Mouse (Mus musculus): ENCODE data around the gene Gramd4. TPM values are rescaled to one million over a fixed set of nuclear protein-coding genes. Genes with fewer than 3 reads are reported as not detected.

Gene Gramd4
- total RNA-seq, 4 experiments from 2014 or later = 5.8 to 9.2 (median 8.1) TPM

- peak in 1 of 2 experiments; percentile 40 for DNase-seq (ENCODE audit: low spot score in 2 of 2)
Measured at GRCm38 (mm10) chr15:86110361-86111103, 53.0 kb downstream of the Gramd4 start.

GRCm38 (mm10) chr15:86112707-86113341 is 55.3 kb downstream of the Gramd4 start:
- DNase-seq (ENCODE audit: low spot score in 2 of 2) = no peak

- DNase-seq (ENCODE audit: low spot score in 2 of 2) = no peak
Measured at GRCm38 (mm10) chr15:86113342-86113710, 55.8 kb downstream of the Gramd4 start.

DNA sequence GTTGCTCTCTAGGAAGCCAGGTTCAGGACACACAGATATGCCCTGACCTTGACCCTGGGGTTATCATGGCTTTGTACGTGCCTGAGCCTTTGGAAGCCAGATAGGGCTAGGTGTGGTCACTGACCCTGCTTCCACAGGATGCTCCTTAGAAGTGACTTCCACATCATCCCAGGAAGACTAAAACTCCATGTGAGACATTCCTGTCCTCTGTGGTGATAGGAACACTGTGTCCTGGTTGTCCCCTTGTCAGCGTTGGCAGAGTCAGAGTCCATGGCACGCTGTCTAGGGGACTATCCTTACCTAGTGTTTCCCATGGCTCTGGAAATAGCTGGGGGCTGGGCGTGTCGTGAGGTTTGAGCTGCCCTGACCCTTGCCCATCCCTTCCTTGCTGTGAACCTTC is 58.9 kb downstream of the Gramd4 start:
- no peak for DNase-seq (ENCODE audit: low spot score in 2 of 2)

GRCm38 (mm10) chr15:86117115-86118100 is 59.9 kb downstream of the Gramd4 start:
- DNase-seq (ENCODE audit: low spot score in 2 of 2) = no peak

GRCm38 (mm10) chr15:86119186-86119585 is 61.7 kb downstream of the Gramd4 start:
- no peak for DNase-seq (ENCODE audit: low spot score in 2 of 2)

- peak; percentile 72 to 82 for DNase-seq (ENCODE audit: low spot score in 2 of 2)
Measured at GRCm38 (mm10) chr15:86122261-86122949, 64.9 kb downstream of the Gramd4 start.

GRCm38 (mm10) chr15:86123409-86123808 is 65.9 kb downstream of the Gramd4 start:
- DNase-seq (ENCODE audit: low spot score in 2 of 2) = no peak

GRCm38 (mm10) chr15:86124359-86124758 is 66.9 kb downstream of the Gramd4 start:
- DNase-seq (ENCODE audit: low spot score in 2 of 2) = peak; percentile 64 to 68

DNA sequence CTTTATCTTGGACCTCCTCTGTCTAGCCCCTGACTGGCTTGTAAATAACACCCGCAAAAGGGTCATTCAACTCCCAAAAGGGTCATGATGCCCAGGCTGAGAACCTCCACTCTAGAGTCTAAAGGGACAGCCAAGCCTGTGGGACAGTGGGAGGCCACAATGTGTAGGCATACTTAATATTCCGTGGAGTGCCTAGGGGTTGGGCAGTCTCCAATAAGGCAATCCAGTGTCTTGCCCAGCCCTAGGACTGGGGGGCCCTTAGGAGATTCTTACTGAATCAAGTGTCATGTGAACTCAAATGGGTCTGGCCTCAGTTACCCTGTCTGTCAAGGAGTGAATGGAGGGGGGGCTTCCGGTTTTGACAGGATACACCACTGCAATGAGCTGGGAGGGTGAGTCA is 71.5 kb downstream of the Gramd4 start:
- DNase-seq (ENCODE audit: low spot score in 2 of 2) = no peak

GRCm38 (mm10) chr15:86130657-86131056 is 73.2 kb downstream of the Gramd4 start:
- DNase-seq (ENCODE audit: low spot score in 2 of 2) = no peak

DNA sequence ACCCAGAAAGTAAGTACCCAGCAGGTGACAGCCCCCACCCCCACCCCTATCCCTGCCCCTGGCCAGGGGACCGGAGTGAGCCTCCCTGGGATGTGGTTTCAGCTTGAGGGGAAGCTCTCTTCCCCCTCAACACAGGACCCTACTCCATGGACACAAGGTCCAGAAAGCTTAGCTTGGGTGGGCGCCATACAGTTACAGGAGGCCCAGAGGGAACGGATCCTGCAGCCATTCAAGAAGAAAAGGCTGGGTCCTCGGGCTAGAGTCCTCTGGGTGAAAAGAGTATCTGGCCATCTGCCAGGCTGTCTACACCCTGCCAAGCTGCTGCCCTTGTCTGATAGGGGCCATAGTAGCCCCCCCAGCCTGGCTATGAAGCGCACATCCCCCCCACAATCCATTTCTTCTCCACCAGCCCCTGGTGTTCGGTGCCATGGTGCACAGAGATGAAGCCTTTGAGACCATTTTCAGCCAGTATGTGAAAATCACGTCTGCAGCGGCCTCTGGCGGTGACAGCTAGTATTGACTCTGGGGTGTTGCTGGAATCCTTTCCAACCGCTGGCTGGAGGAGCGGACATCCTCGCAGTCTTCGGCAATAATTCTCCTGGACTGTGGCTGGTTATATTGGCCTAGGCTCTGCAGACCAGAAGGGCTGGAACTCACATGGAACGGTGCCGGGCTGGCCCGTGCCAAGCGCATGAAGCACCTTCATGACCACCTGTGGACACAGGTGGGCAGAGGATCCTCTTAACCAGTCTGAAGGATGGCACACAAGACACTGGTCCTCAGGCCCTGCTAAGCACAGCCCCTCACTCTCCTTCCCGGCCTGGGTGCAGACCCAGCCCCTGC is 77.7 kb downstream of the Gramd4 start:
- DNase-seq (ENCODE audit: low spot score in 2 of 2) = peak; percentile 56 to 68

GRCm38 (mm10) chr15:86137638-86138037 is 80.1 kb downstream of the Gramd4 start:
- no peak for DNase-seq (ENCODE audit: low spot score in 2 of 2)

GRCm38 (mm10) chr15:86140323-86140722 is 82.8 kb downstream of the Gramd4 start:
- no peak for DNase-seq (ENCODE audit: low spot score in 2 of 2)

DNA sequence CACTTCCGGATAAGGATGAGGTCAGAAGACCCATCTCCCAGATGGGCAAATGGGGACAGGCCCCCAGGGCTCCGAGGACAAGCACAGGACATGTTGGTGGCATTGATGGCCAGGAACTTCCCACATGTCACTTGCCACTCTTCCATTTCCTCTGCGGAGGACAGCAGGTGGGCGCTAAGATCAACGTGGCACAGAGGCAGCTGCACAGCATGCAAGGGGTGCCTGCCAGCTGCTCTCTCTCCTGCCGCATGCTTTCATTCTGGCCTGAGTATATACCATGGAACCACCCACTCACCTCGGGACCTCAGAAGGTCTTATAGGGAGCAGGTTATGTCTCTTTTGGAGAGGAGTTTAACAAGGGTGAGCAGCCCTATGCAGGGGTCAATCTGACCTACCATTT is 87.1 kb downstream of the Gramd4 start:
- no peak for DNase-seq (ENCODE audit: low spot score in 2 of 2)

DNA sequence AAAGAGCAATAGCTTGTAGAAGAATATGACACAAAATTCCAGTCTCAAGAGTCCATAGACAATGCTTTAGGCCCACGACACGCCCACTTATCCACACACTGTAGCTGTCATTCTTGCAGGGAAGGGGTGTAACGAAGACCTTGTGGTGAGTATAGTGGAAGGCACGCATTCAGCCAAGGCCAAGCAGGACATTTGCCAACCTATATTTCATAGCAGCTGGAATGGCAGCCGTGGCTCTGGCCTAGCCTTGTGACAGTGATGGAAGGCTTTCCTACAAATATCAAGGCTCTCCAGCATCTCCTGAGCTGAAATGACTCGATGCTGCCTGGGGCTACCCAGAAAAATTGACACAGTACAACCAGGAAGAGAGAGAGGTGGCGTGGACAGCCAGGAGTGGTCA is 87.6 kb downstream of the Gramd4 start:
- no peak for DNase-seq (ENCODE audit: low spot score in 2 of 2)

DNA sequence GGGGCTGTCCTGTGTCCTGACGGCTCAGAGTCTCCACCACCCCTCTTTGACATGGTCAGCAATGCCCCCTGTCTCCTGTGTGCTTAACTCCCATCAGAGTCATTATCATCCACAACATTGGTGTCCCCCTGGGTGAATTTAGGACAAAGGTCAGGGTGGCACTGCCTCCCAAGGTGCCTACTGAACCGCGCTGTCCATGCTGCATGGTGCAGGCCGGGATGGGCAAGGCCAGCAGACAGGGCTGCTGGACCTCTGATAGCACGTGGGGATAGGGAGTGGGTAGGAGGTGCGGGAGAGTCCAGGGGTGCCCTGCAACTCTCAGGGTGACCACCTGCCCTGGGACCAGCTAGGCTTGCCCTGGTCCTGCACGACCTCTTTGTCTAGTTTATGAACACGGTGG is 89.4 kb downstream of the Gramd4 start:
- DNase-seq (ENCODE audit: low spot score in 2 of 2) = no peak

DNA sequence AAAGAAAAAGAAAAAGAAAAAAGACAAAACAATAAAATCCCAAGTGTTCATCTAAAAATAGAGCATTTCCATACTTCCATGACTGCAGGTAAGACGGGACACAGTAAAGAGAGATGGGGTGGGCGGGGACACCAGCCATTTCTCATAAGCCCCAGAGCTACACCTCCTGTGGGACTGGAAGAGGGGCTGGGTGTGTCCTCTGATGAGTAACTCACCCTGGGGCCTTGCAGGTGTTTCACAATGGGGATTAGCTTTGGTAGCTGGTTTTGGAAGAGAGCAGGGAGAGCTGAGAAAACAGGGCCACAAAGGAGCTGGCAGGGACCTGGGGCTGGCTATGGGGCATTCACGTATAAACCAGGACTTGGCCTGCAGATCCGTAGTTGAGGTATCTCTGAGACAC is 93.1 kb downstream of the Gramd4 start:
- no peak for DNase-seq (ENCODE audit: low spot score in 2 of 2)

GRCm38 (mm10) chr15:86153481-86153960 is 96.0 kb downstream of the Gramd4 start:
- no peak for DNase-seq (ENCODE audit: low spot score in 2 of 2)

GRCm38 (mm10) chr15:86156492-86156891 is 99.0 kb downstream of the Gramd4 start:
- DNase-seq (ENCODE audit: low spot score in 2 of 2) = no peak

Data from gastrocnemius, adult 8-10 months (tissue).